Mouse (Mus musculus): ENCODE data around the gene Dnajc17.

DNA sequence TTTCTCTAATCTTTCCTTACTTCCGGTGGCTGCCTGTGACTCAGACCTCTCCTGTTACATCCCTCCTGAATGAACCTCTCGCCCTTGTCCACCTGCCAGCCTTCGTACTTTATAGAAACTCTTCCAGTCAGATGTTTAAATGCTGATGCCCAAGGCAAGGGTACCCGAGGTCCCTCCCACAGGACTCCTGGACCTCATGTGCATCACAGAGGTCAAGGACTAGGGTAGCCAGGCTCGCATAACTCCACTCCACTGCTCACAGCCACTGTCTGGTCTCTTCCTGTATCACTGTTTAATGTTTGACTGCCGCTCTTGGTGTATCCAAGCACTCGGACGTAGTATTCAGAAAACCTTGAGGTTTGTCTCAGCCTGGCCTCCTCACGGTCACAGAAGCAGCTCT lies 34.0 kb upstream of the Dnajc17 start:
- TF ChIP-seq POLR2A (IDR thresholded peaks at IDR 0.05; ENCODE audit: borderline replicate concordance, insufficient read depth, low read length) (no peak), CTCF (IDR thresholded peaks at IDR 0.05; ENCODE audit: borderline replicate concordance, insufficient read depth, low read depth, low read length) (no peak)

Data from cerebellum, adult 2 months (tissue).